Mouse (Mus musculus) testis, adult 2 months (tissue): ENCODE measurements around the gene Wdr83os. TPM values are rescaled to one million over a fixed set of nuclear protein-coding genes. Genes with fewer than 3 reads are reported as not detected.
A peak's percentile ranks its signal among the peaks of the same experiment; 100 is the strongest.

Experiments used
- H3K27ac ChIP-seq: fragments of 200-500 bp; 2 replicates; pipeline ENCODE4 v1.5.1; 2012; ENCODE audit warnings: low read depth, low read length; ENCODE audit not compliant: control insufficient read depth, insufficient read depth
- H3K27me3 ChIP-seq: fragments of 200-500 bp; 2 replicates; pipeline ENCODE4 v1.6.1; 2012; ENCODE audit warnings: mild to moderate bottlenecking, low read length, moderate library complexity; ENCODE audit not compliant: control insufficient read depth, insufficient read depth
- H3K36me3 ChIP-seq: fragments of 200-500 bp; 2 replicates; pipeline ENCODE4 v1.6.1; 2012; ENCODE audit warnings: mild to moderate bottlenecking, low read length; ENCODE audit not compliant: control insufficient read depth, insufficient read depth
- H3K4me1 ChIP-seq: fragments of 200-500 bp; 2 replicates; pipeline ENCODE4 v1.6.1; 2012; ENCODE audit warnings: low read length; ENCODE audit not compliant: control insufficient read depth, insufficient read depth
- H3K4me3 ChIP-seq: fragments of 200-500 bp; 2 replicates; pipeline ENCODE4 v1.5.1; 2012; ENCODE audit warnings: low read depth, mild to moderate bottlenecking, low read length, moderate library complexity, mixed read lengths; ENCODE audit not compliant: control insufficient read depth
- CTCF ChIP-seq: fragments of 200-500 bp; IDR thresholded peaks from 2 replicates; pipeline ENCODE4 v1.5.1; 2012; ENCODE audit warnings: low read depth, mild to moderate bottlenecking, inconsistent platforms, low read length, moderate library complexity; ENCODE audit not compliant: control insufficient read depth, insufficient read depth, insufficient replicate concordance
- POLR2A ChIP-seq: fragments of 200-500 bp; IDR thresholded peaks from 2 replicates; pipeline ENCODE4 v1.6.1; 2012; ENCODE audit warnings: low read depth, mild to moderate bottlenecking, inconsistent platforms, low read length, moderate library complexity; ENCODE audit not compliant: control insufficient read depth
- polyA plus RNA-seq: library from polyadenylated mRNA; depleted of rRNA; stranded (reverse); fragments of >200 nt; gene quantifications from 2 replicates; pipeline ENCODE4 v1.2.3, GENCODE M21; 2012

The Wdr83os gene
- polyA plus RNA-seq, 1 experiment = 32.1 TPM

GRCm38 (mm10) chr8:85083108-85083813 lies 2.7 kb downstream of the Wdr83os start, which contains the start of gene Man2b1:
Man2b1 (plus strand) TSS chr8:85083270.
- Histone ChIP-seq H3K27me3 (no peaks in the 10 kb centered on the region), H3K36me3 (no peaks in the 10 kb centered on the region), H3K4me1 (peaks cover 18% of the 10 kb centered on the region), H3K27ac (0 out of 2 replicates have a peak within 1 kb of the TSS, but pooled peaks have one; percentile 41), H3K4me3 (peak within 1 kb of the TSS; percentile 84)
- TF ChIP-seq POLR2A = peak; percentile 54; the same call in 1 of the 2 replicates
- 0 out of 2 replicates have a peak, but pooled peaks have one; percentile 6 for TF ChIP-seq CTCF

- no peak for TF ChIP-seq POLR2A
- TF ChIP-seq CTCF = no peak
- H3K27me3 ChIP-seq = no peaks in the 10 kb centered on the region
- H3K4me3 ChIP-seq = no peak overlapping the region
- no peak overlapping the region for H3K27ac ChIP-seq
- H3K4me1 ChIP-seq = peaks cover 18% of the 10 kb centered on the region
- H3K36me3 ChIP-seq = no peaks in the 10 kb centered on the region
Measured at GRCm38 (mm10) chr8:85084633-85085032, 4.1 kb downstream of the Wdr83os start.

DNA sequence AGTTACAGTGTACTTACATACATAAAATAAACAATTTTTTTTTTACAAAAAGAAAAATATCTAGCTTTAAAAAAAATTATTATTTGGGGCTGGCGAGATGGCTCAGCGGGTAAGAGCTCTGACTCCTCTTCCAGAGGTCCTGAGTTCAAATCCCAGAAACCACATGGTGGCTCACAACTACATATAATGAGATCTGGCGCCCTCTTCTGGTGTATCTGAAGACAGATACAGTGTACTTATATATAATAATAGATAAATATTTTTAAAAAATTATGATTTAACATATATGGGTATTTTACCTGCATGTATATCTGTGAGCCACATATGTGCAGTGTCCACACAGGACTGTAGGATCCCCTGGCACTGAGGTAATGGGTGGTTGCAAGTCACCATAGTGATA lies 5.7 kb downstream of the Wdr83os start:
- Histone ChIP-seq H3K27ac (no peak overlapping the region), H3K4me1 (peaks cover 15% of the 10 kb centered on the region), H3K36me3 (no peaks in the 10 kb centered on the region), H3K27me3 (no peaks in the 10 kb centered on the region), H3K4me3 (no peak overlapping the region)
- TF ChIP-seq CTCF (no peak), POLR2A (no peak)

DNA sequence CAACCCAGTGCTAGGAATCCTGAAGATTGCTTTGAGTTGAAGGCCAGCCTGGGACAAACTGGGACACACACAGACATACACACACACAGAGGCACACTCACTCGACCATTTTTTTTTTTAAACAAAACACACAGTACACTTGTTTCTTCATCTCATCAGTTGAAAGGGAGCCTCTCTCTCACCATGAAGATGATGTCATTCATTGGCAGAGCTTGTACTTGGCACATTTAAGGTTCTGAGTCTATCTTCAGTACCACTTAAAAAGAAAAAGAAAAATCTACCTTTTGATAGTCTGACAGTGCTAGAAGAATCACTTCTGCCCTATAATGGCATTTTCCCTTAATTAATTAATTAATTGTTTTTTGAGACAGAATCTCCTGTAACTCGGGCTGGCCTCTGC lies 8.2 kb downstream of the Wdr83os start:
- Histone ChIP-seq H3K4me1 (peaks cover 3% of the 10 kb centered on the region), H3K27me3 (no peaks in the 10 kb centered on the region), H3K4me3 (no peak overlapping the region), H3K27ac (no peak overlapping the region), H3K36me3 (no peaks in the 10 kb centered on the region)
- TF ChIP-seq CTCF (no peak), POLR2A (no peak)

- no peak overlapping the region for H3K27ac ChIP-seq
- no peaks in the 10 kb centered on the region for H3K36me3 ChIP-seq
- H3K4me1 ChIP-seq = peaks cover 2% of the 10 kb centered on the region
- no peak overlapping the region for H3K4me3 ChIP-seq
- H3K27me3 ChIP-seq = no peaks in the 10 kb centered on the region
- no peak for TF ChIP-seq POLR2A
Measured at GRCm38 (mm10) chr8:85090856-85091255, 10.3 kb downstream of the Wdr83os start.

GRCm38 (mm10) chr8:85091526-85092090 lies 11.1 kb downstream of the Wdr83os start:
- Histone ChIP-seq H3K36me3 (no peaks in the 10 kb centered on the region; the same call in 1 of the 2 replicates), H3K4me3 (no peak overlapping the region), H3K27me3 (no peaks in the 10 kb centered on the region), H3K27ac (no peak overlapping the region), H3K4me1 (peaks cover 2% of the 10 kb centered on the region)
- TF ChIP-seq POLR2A = no peak
- TF ChIP-seq CTCF = no peak

GRCm38 (mm10) chr8:85095051-85095450 lies 14.5 kb downstream of the Wdr83os start:
- no peak overlapping the region for H3K4me3 ChIP-seq
- TF ChIP-seq CTCF (no peak), POLR2A (no peak)
- no peaks in the 10 kb centered on the region; the same call in 1 of the 2 replicates for H3K36me3 ChIP-seq
- H3K27me3 ChIP-seq = no peaks in the 10 kb centered on the region
- H3K4me1 ChIP-seq = peaks cover 2% of the 10 kb centered on the region
- H3K27ac ChIP-seq = no peak overlapping the region

DNA sequence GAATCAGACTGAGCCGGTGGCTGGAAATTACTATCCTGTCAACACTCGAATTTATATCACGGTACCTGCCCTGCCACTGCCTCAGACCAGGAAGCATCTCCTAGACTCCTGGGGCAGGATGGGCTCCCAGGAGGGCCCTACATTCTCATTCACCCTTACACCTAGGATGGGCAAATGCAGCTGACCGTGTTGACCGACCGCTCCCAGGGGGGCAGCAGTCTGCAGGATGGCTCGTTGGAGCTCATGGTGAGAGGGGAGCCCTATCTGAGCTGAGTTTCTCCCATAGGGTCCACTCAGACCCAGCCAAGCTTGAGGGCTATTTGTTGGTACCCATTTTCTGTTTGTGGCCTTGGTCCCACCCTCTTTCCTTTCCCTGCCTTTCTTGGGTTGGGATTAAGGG lies 15.0 kb downstream of the Wdr83os start:
- peaks cover 2% of the 10 kb centered on the region for H3K4me1 ChIP-seq
- H3K27ac ChIP-seq = no peak overlapping the region
- no peak overlapping the region for H3K4me3 ChIP-seq
- no peaks in the 10 kb centered on the region for H3K27me3 ChIP-seq
- H3K36me3 ChIP-seq = no peaks in the 10 kb centered on the region; the same call in 1 of the 2 replicates
- no peak for TF ChIP-seq POLR2A
- TF ChIP-seq CTCF = no peak
